Mouse (Mus musculus): ENCODE data around the gene Pcbp4.

DNA sequence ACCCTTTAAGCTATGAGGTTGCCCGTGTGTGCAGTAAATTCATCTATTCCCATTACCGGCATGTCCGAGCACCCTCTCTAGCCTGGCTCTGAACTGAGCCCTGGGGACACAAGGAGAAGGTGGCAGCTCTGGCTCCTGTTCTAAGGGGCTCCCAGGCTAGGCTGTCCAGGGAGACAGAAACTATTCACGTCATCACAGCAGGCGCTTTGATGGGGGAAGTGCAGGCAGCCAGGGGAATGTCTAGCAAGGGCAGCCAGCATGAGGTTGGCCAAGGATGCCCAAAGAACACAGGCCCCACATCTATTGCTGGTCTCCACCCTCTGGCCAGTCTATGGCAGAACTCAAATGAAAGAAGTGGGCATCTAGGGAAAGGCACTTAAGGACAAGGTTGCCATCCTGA lies 4.8 kb downstream of the Pcbp4 start:
- no peak for TF ChIP-seq CTCF (IDR thresholded peaks at IDR 0.05; ENCODE audit: low read depth)
- no peak for TF ChIP-seq EP300 (IDR thresholded peaks at IDR 0.05; ENCODE audit: low read depth)
